Mouse (Mus musculus) cortical plate, adult 2 months (tissue): Measurements from ENCODE around the gene Tcf7.

ENCODE experiments used
- CTCF ChIP-seq: fragments of 200-500 bp; IDR thresholded peaks from 2 replicates; pipeline ENCODE4 v1.5.1; 2011; ENCODE audit warnings: mild to moderate bottlenecking, control low read depth, low read length; ENCODE audit not compliant: insufficient read depth; ENCODE audit errors: extremely low read depth
- POLR2A ChIP-seq: fragments of 200-500 bp; IDR thresholded peaks from 2 replicates; pipeline ENCODE4 v1.6.1; 2011; ENCODE audit warnings: mild to moderate bottlenecking, low read length, control low read depth; ENCODE audit not compliant: insufficient read depth; ENCODE audit errors: extremely low read depth

DNA sequence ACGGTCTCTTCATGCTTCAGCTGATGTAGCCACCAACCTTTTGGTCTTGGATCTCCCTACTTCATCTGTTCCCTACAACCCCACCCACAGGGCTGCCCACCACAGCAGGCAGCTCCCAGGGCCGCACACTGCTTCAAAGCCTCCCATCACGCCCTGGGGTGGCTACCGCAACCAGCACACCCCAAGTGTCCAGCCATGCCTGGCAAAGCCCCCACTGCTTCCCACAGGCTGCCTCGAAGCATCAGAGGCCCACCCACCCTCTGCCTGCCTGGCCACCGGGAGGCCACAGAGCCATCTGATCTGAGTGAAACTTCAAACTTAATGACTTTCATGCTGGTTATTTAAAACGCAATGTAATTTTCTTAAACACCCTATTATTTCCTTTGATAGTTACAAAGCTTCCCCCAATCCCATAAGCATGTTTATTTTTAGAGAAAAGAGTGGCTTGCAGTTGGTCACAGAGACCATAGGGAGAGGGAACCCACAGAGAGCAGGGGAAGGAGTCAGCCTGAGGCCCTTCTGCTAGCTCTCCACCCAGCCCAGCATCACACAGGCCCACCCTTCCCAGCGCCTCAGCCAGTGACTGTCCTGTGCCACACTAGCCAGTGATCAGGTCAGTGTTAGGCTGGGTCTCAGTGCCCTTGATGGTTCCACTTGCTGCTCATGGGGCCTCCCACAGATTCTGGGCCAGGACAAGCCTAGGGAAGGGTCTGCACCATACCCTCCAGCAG, 10.9 kb downstream of the Tcf7 start:
- no peak for TF ChIP-seq POLR2A
- no peak for TF ChIP-seq CTCF
